ENCODE assay signal across 10 mouse cellular contexts in genomic region chr4:41609681-41610593, GRCm38 (mm10). TPM values are rescaled to one million over a fixed set of nuclear protein-coding genes. Genes with fewer than 3 reads are reported as not detected.
DNase-seq lines count a peak whose midpoint lies in the region; TF ChIP-seq lines count a peak whose summit lies in the region.
"Had no signal": no experiment of that assay in that cellular context is flagged by ENCODE, and none has a peak within 500 bp of the region (broad histone marks: within the 10 kb centered on the region; RNA-seq: fewer than 3 reads in every experiment).

No protein-coding gene starts in this region.

- no peak for DNase-seq in cerebellum, adult 2 months
- DNase-seq in cerebellum, adult 8-10 months, result no peak
- peak; percentile 30 for DNase-seq in layer of hippocampus, adult 11-12 months (ENCODE audit: low spot score)
- no peak for DNase-seq in layer of hippocampus, postnatal 10 days (ENCODE audit: low spot score in 2 of 2)
- peak; percentile 12 for DNase-seq in CD4-positive helper T cell, adult 2 months (ENCODE audit: low read depth, low spot score)
- DNase-seq in lung, postnatal 36 days, result peak; percentile 24
- no peak for DNase-seq in testis, postnatal 10 days (ENCODE audit: low spot score)
- DNase-seq in adrenal gland, adult 8-10 months, result no peak
- DNase-seq: kidney, adult 8-10 months had no signal

- peak; percentile 55 for TF ChIP-seq CTCF in cerebellum, adult 2 months (IDR thresholded peaks at IDR 0.05; ENCODE audit: borderline replicate concordance, insufficient read depth, low read depth, low read length)

- H3K4me1 ChIP-seq in cerebellum, adult 2 months (ENCODE audit: control insufficient read depth, insufficient read depth, low read length), result no peaks in the 10 kb centered on the region; the same call in none of the 2 replicates

- H3K4me3 ChIP-seq in cerebellum, adult 2 months (replicated peaks; ENCODE audit: insufficient read depth, low read depth, low read length), result no peak overlapping the region
- H3K4me3 ChIP-seq: midbrain, embryonic 13.5 days had no signal

- 69% methylated on average over 10 of the region's 10 CpGs for WGBS in cerebellum, adult 2 months

- no peak for TF ChIP-seq POLR2A in cerebellum, adult 2 months (IDR thresholded peaks at IDR 0.05; ENCODE audit: borderline replicate concordance, insufficient read depth, low read length)

- no peak overlapping the region for H3K27ac ChIP-seq in cerebellum, adult 2 months (ENCODE audit: insufficient read depth, low read length)

- no peaks in the 10 kb centered on the region for H3K27me3 ChIP-seq in cerebellum, adult 2 months (ENCODE audit: control insufficient read depth, insufficient read depth, low read length)

RNA-seq across cellular contexts. Expression of gene Enho, which starts 30.2 kb away (rescaled TPM):
- polyA plus RNA-seq in cerebellum, adult 2 months (2012; rRNA removed), result 168 and 174 TPM in 2 replicates
- 10 to 100 TPM; 63.4 to 66.5 TPM for total RNA-seq in layer of hippocampus, postnatal 10 days (2021)
- total RNA-seq in adrenal gland, adult 8-10 months (2022), result 1 to 10 TPM; 3.8 to 5.6 (median 4.9) TPM

RNA-seq across cellular contexts. Expression of gene Dnaic1, which starts 40.4 kb away (rescaled TPM):
- 8.1 and 9.3 TPM in 2 replicates for polyA plus RNA-seq in cerebellum, adult 2 months (2012; rRNA removed)
- 1 to 10 TPM; 5.4 to 8.3 TPM for total RNA-seq in layer of hippocampus, postnatal 10 days (2021)
- under 1 TPM in 3 of 4 experiments, not detected in 1; 0.49 to 0.94 (median 0.86) TPM for total RNA-seq in adrenal gland, adult 8-10 months (2022)

RNA-seq across cellular contexts. Expression of gene Fam219a, which starts 40.6 kb away (rescaled TPM):
- 137 and 147 TPM in 2 replicates for polyA plus RNA-seq in cerebellum, adult 2 months (2012; rRNA removed)
- 100 to 1,000 TPM; 168 to 186 TPM for total RNA-seq in layer of hippocampus, postnatal 10 days (2021)
- total RNA-seq in adrenal gland, adult 8-10 months (2022), result 10 to 100 TPM; 21.1 to 33.4 (median 27.0) TPM

Comparison
In these comparisons a context has a peak if more than half of its experiments do, and no peak if none do; other contexts are left out.
1. DNase-seq: peak in layer of hippocampus, adult 11-12 months (single experiment), CD4-positive helper T cell, adult 2 months (single experiment) and lung, postnatal 36 days (single experiment); none in cerebellum, adult 2 months (0 of 2), cerebellum, adult 8-10 months (single experiment), layer of hippocampus, postnatal 10 days (0 of 2), testis, postnatal 10 days (single experiment) and adrenal gland, adult 8-10 months (single experiment).
2. RNA of gene Enho, which starts 30.2 kb away (total RNA-seq): 63.4 to 66.5 TPM in layer of hippocampus, postnatal 10 days; 3.8 to 5.6 TPM in adrenal gland, adult 8-10 months; every median in the first group is over 4 times any median in the second.
3. RNA of gene Fam219a, which starts 40.6 kb away (total RNA-seq): 168 to 186 TPM in layer of hippocampus, postnatal 10 days; 21.1 to 33.4 TPM in adrenal gland, adult 8-10 months; every median in the first group is over 4 times any median in the second.